Mouse (Mus musculus): ENCODE measurements around the gene Tfb2m. TPM values are rescaled to one million over a fixed set of nuclear protein-coding genes. Genes with fewer than 3 reads are reported as not detected.

Gene Tfb2m
- polyA plus RNA-seq, 1 experiment from 2014 or later: 38.9 TPM

- WGBS: 50% methylated on average over 5 of the region's 5 CpGs
- peak; percentile 27 for DNase-seq (ENCODE audit: low spot score)
- H3K36me3 ChIP-seq (ENCODE audit: insufficient read depth, low read length): no peaks in the 10 kb centered on the region
These were observed 17.9 kb upstream of the Tfb2m start for GRCm38 (mm10) chr1:179563926-179564325.

GRCm38 (mm10) chr1:179563211-179563610 lies 17.1 kb upstream of the Tfb2m start:
- Histone ChIP-seq H3K9me3 (replicated peaks; ENCODE audit: low read length) (no peaks in the 10 kb centered on the region), H3K27ac (no peak overlapping the region), H3K9ac (ENCODE audit: low read depth, low read length) (no peak overlapping the region), H3K27me3 (ENCODE audit: insufficient read depth, low read length) (no peaks in the 10 kb centered on the region), H3K4me1 (replicated peaks; ENCODE audit: insufficient read depth, low read length) (0 out of 2 replicates have a peak, but pooled peaks cover 6% of the 10 kb centered on the region), H3K4me3 (replicated peaks; ENCODE audit: low read depth, low read length) (no peak overlapping the region), H3K36me3 (ENCODE audit: insufficient read depth, low read length) (no peaks in the 10 kb centered on the region), H3K4me2 (ENCODE audit: low read length) (no peak overlapping the region)
- WGBS: 69% methylated on average over 4 of the region's 4 CpGs
- DNase-seq (ENCODE audit: low spot score) (no peak), ATAC-seq (replicated peaks; ENCODE audit: low FRiP score, low read depth) (no peak)
- TF ChIP-seq CTCF (IDR thresholded peaks at IDR 0.05; ENCODE audit: low read depth): no peak

More at GRCm38 (mm10) chr1:179563926-179564325, 17.9 kb upstream of the Tfb2m start:
- Histone ChIP-seq H3K4me3 (replicated peaks; ENCODE audit: low read depth, low read length) (no peak overlapping the region), H3K27me3 (ENCODE audit: insufficient read depth, low read length) (no peaks in the 10 kb centered on the region), H3K9ac (ENCODE audit: low read depth, low read length) (no peak overlapping the region), H3K27ac (no peak overlapping the region), H3K4me1 (replicated peaks; ENCODE audit: insufficient read depth, low read length) (0 out of 2 replicates have a peak, but pooled peaks cover 6% of the 10 kb centered on the region), H3K4me2 (ENCODE audit: low read length) (no peak overlapping the region), H3K9me3 (replicated peaks; ENCODE audit: low read length) (no peaks in the 10 kb centered on the region)
- TF ChIP-seq CTCF (IDR thresholded peaks at IDR 0.05; ENCODE audit: low read depth): no peak
- ATAC-seq (replicated peaks; ENCODE audit: low FRiP score, low read depth): no peak

GRCm38 (mm10) chr1:179560845-179561430 lies 14.9 kb upstream of the Tfb2m start:
- no peak for TF ChIP-seq CTCF (IDR thresholded peaks at IDR 0.05; ENCODE audit: low read depth)
- H3K4me2 ChIP-seq (ENCODE audit: low read length): no peak overlapping the region
- DNase-seq (ENCODE audit: low spot score): peak; percentile 61
- no peak overlapping the region for H3K9ac ChIP-seq (ENCODE audit: low read depth, low read length)
- ATAC-seq (replicated peaks; ENCODE audit: low FRiP score, low read depth): no peak
- H3K9me3 ChIP-seq (replicated peaks; ENCODE audit: low read length): no peaks in the 10 kb centered on the region
- H3K4me1 ChIP-seq (replicated peaks; ENCODE audit: insufficient read depth, low read length): 0 out of 2 replicates have a peak, but pooled peaks cover 3% of the 10 kb centered on the region
- H3K27me3 ChIP-seq (ENCODE audit: insufficient read depth, low read length): no peaks in the 10 kb centered on the region
- no peaks in the 10 kb centered on the region for H3K36me3 ChIP-seq (ENCODE audit: insufficient read depth, low read length)
- no peak overlapping the region; the same call in 1 of the 2 replicates for H3K27ac ChIP-seq
- no peak overlapping the region for H3K4me3 ChIP-seq (replicated peaks; ENCODE audit: low read depth, low read length)
- 69% methylated on average over 6 of the region's 6 CpGs for WGBS

- Histone ChIP-seq H3K9me3 (replicated peaks; ENCODE audit: low read length) (no peaks in the 10 kb centered on the region), H3K4me1 (replicated peaks; ENCODE audit: insufficient read depth, low read length) (0 out of 2 replicates have a peak, but pooled peaks cover 3% of the 10 kb centered on the region), H3K36me3 (ENCODE audit: insufficient read depth, low read length) (no peaks in the 10 kb centered on the region), H3K4me3 (replicated peaks; ENCODE audit: low read depth, low read length) (no peak overlapping the region), H3K27me3 (ENCODE audit: insufficient read depth, low read length) (no peaks in the 10 kb centered on the region), H3K4me2 (ENCODE audit: low read length) (no peak overlapping the region), H3K9ac (ENCODE audit: low read depth, low read length) (no peak overlapping the region), H3K27ac (no peak overlapping the region)
- DNase-seq (ENCODE audit: low spot score) (peak; percentile 20), ATAC-seq (replicated peaks; ENCODE audit: low FRiP score, low read depth) (no peak)
- 49% methylated on average over 11 of the region's 11 CpGs for WGBS
- TF ChIP-seq CTCF (IDR thresholded peaks at IDR 0.05; ENCODE audit: low read depth): no peak
These were observed 13.6 kb upstream of the Tfb2m start for GRCm38 (mm10) chr1:179559446-179560194.

GRCm38 (mm10) chr1:179556921-179557320 lies 10.9 kb upstream of the Tfb2m start:
- H3K4me2 ChIP-seq (ENCODE audit: low read length): no peak overlapping the region
- 0 out of 2 replicates have a peak, but pooled peaks cover 3% of the 10 kb centered on the region for H3K4me1 ChIP-seq (replicated peaks; ENCODE audit: insufficient read depth, low read length)
- DNase-seq (ENCODE audit: low spot score) (no peak), ATAC-seq (replicated peaks; ENCODE audit: low FRiP score, low read depth) (no peak)
- TF ChIP-seq CTCF (IDR thresholded peaks at IDR 0.05; ENCODE audit: low read depth): no peak
- no peak overlapping the region for H3K4me3 ChIP-seq (replicated peaks; ENCODE audit: low read depth, low read length)
- no peak overlapping the region for H3K27ac ChIP-seq
- H3K9ac ChIP-seq (ENCODE audit: low read depth, low read length): no peak overlapping the region
- no peaks in the 10 kb centered on the region for H3K9me3 ChIP-seq (replicated peaks; ENCODE audit: low read length)
- no peaks in the 10 kb centered on the region for H3K27me3 ChIP-seq (ENCODE audit: insufficient read depth, low read length)
- 90% methylated on average over 3 of the region's 3 CpGs for WGBS
- H3K36me3 ChIP-seq (ENCODE audit: insufficient read depth, low read length): no peaks in the 10 kb centered on the region

- H3K9me3 ChIP-seq (replicated peaks; ENCODE audit: low read length): no peaks in the 10 kb centered on the region
- H3K27me3 ChIP-seq (ENCODE audit: insufficient read depth, low read length): no peaks in the 10 kb centered on the region
- no peak overlapping the region for H3K4me3 ChIP-seq (replicated peaks; ENCODE audit: low read depth, low read length)
- WGBS: 85% methylated on average over 4 of the region's 4 CpGs
- no peak overlapping the region for H3K27ac ChIP-seq
- DNase-seq (ENCODE audit: low spot score) (no peak), ATAC-seq (replicated peaks; ENCODE audit: low FRiP score, low read depth) (no peak)
- no peaks in the 10 kb centered on the region for H3K36me3 ChIP-seq (ENCODE audit: insufficient read depth, low read length)
- TF ChIP-seq CTCF (IDR thresholded peaks at IDR 0.05; ENCODE audit: low read depth): no peak
- no peak overlapping the region for H3K9ac ChIP-seq (ENCODE audit: low read depth, low read length)
- no peaks in the 10 kb centered on the region for H3K4me1 ChIP-seq (replicated peaks; ENCODE audit: insufficient read depth, low read length)
- H3K4me2 ChIP-seq (ENCODE audit: low read length): no peak overlapping the region
These were observed 7.9 kb upstream of the Tfb2m start for GRCm38 (mm10) chr1:179553949-179554347.

All from kidney, postnatal 0 days (tissue).